Mouse (Mus musculus) heart, postnatal 0 days (tissue): ENCODE measurements around the gene Kifc1.

Source experiments
- CTCF ChIP-seq: IDR thresholded peaks from 2 replicates; pipeline ENCODE4 v1.5.1; 2016; ENCODE audit warnings: antibody characterized with exemption, control low read depth, low read depth
- EP300 ChIP-seq: IDR thresholded peaks from 2 replicates; pipeline ENCODE4 v1.6.1; 2016; ENCODE audit warnings: antibody characterized with exemption, low read depth

- TF ChIP-seq CTCF (no peak), EP300 (no peak)
Measured at GRCm38 (mm10) chr17:33900281-33900988, 10.0 kb upstream of the Kifc1 start.
